Mouse (Mus musculus) midbrain, embryonic 15.5 days (tissue): ENCODE data around the gene Dnmt1. TPM values are rescaled to one million over a fixed set of nuclear protein-coding genes. Genes with fewer than 3 reads are reported as not detected.
"Not testable (repeated sequence)": the region's sequence is repeated elsewhere in the genome, so short reads cannot be mapped to it uniquely, and the experiment has no call there.

Source experiments
- ATAC-seq: fragments of 200-750 bp; cut with Nextera tagmentation; replicated peaks from 2 replicates; pipeline ENCODE4 v1.8.0; 2017; ENCODE audit warnings: moderate TSS enrichment
- H3K27ac ChIP-seq: fragments of 300-500 bp; sonication (generic); 2 replicates; pipeline ENCODE4 v1.5.1; 2015; ENCODE audit warnings: mild to moderate bottlenecking, inconsistent platforms
- H3K27me3 ChIP-seq: fragments of 300-500 bp; sonication (generic); replicated peaks from 2 replicates; pipeline ENCODE4 v1.6.1; 2015; ENCODE audit warnings: inconsistent platforms
- H3K36me3 ChIP-seq: fragments of 300-500 bp; sonication (generic); replicated peaks from 2 replicates; pipeline ENCODE4 v1.6.1; 2015; ENCODE audit warnings: inconsistent platforms
- H3K4me1 ChIP-seq: fragments of 300-500 bp; sonication (generic); 2 replicates; pipeline ENCODE4 v1.6.1; 2015; ENCODE audit warnings: inconsistent platforms
- H3K4me2 ChIP-seq: fragments of 300-500 bp; sonication (generic); 2 replicates; pipeline ENCODE4 v1.6.1; 2015; ENCODE audit warnings: inconsistent platforms, mild to moderate bottlenecking, moderate library complexity
- H3K4me3 ChIP-seq: fragments of 300-500 bp; sonication (generic); 2 replicates; pipeline ENCODE4 v1.5.1; 2015; ENCODE audit warnings: mild to moderate bottlenecking, inconsistent platforms
- H3K9ac ChIP-seq: fragments of 300-500 bp; sonication (generic); 2 replicates; pipeline ENCODE4 v1.6.1; 2015; ENCODE audit warnings: mild to moderate bottlenecking, inconsistent platforms
- H3K9me3 ChIP-seq: fragments of 300-500 bp; sonication (generic); 2 replicates; pipeline ENCODE4 v1.6.1; 2016; ENCODE audit warnings: inconsistent platforms
- WGBS: fragments of 180-500 bp; shearing (Covaris S2); methylation state at CpG from one replicate; pipeline ENCODE4 v1.1.7; 2015; ENCODE audit warnings: mixed read lengths; 5-methylcytosine and 5-hydroxymethylcytosine counted together
- polyA plus RNA-seq: library from polyadenylated mRNA; unstranded; fragments of >200 nt; fragmentation: Nextera tagmentation; extraction: Ambion mirVana; gene quantifications from 2 replicates; pipeline ENCODE4 v1.2.1, GENCODE M21; 2015

The Dnmt1 gene
- polyA plus RNA-seq, result 73.4 and 78.1 TPM in 2 replicates

DNA sequence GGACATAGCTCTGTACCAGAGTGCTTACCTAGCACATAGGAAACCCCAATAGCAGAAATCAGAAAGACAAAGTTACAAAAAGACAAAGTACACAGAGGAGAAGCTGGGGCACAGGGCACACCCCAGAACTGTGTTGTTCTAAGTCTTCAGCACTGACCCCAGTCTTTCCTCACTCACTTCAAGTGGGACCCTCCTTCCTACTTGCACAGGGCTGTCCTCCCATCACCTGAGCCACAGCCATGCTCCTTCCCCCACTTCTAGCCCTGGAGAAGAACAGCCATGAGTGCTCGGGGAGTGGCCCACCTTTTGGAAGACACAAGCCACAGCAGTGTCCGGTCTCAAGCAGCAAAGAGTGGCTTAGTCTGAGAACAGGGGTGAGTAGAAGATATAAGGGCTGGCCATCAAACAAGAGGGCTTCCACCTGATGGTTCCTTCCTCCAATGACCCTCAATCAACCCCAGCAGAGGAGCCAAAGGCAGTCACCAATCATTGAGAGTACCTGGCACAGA lies at the start of gene Dnmt1:
TSS of gene Dnmt1 (minus strand) at position 459 of the 509 bp plus-strand sequence.
- H3K27me3 ChIP-seq, result no peaks in the 10 kb centered on the region
- H3K4me2 ChIP-seq, result no peak within 1 kb of the TSS
- WGBS, result 83% methylated on average over 2 of the region's 2 CpGs
- ATAC-seq, result no peak
- H3K4me3 ChIP-seq, result no peak within 1 kb of the TSS
- no peak within 1 kb of the TSS for H3K27ac ChIP-seq
- H3K9me3 ChIP-seq, result no peaks in the 10 kb centered on the region
- no peaks in the 10 kb centered on the region for H3K4me1 ChIP-seq
- H3K36me3 ChIP-seq, result no peaks in the 10 kb centered on the region
- H3K9ac ChIP-seq, result no peak within 1 kb of the TSS

DNA sequence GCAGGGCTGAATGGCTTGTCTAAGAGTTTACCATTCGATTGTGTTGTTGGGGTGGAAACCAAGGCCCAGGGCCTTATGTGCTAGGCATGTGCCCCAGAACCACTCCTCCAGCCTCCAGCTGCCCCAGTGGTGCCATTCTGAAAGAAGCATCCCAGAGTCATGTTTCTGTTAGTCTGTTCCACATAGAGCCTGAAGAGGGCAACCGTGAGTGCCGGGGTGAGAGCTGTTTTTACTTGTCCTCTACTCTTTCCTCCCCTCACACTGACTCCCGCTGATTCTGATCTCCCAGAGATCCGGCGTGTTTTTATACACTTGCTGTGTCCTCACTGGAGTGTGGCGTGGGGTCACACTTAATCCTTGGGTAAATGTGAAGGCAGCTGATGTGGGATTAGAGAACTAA lies 48.3 kb upstream of the Dnmt1 start:
- no peak overlapping the region for H3K9ac ChIP-seq
- H3K4me3 ChIP-seq, result no peak overlapping the region
- no peak overlapping the region for H3K27ac ChIP-seq
- peaks cover 11% of the 10 kb centered on the region for H3K4me1 ChIP-seq
- H3K4me2 ChIP-seq, result no peak overlapping the region
- peaks cover 35% of the 10 kb centered on the region for H3K36me3 ChIP-seq
- H3K27me3 ChIP-seq, result no peaks in the 10 kb centered on the region; the same call in 1 of the 2 replicates
- ATAC-seq, result no peak
- H3K9me3 ChIP-seq, result no peaks in the 10 kb centered on the region
- WGBS, result 75% methylated on average over 7 of the region's 7 CpGs

DNA sequence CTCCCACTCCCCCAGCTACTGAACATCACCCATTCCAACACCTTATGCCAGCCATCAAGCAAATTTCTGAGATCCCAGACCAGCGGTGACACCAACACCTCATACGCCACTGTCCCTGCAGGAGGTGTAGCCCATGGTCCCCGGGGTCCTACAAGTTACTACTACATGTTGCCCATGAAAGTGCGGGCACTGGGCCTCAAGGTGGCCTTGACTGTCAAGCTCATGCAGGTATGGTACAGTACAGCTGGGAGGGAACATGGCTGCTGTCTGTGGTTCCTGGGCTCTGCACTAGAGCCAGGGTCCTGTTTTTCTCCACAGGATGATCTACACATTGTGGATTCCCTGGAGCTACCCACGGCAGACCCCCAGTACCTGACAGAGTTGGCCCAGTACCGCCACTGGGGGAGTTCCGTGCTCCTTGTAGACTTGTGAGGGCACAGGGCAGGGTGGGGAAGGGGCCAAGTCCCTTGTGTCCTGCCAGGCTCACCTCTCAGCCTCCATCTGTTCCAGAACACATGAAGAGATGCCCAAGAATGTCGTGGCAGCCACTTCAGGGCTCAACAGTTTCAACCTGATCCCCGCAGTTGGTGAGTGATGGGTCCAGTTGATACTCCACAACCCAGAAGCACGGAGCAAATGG lies 47.7 kb upstream of the Dnmt1 start:
- no peak overlapping the region for H3K4me2 ChIP-seq
- no peak overlapping the region for H3K4me3 ChIP-seq
- no peak overlapping the region for H3K9ac ChIP-seq
- H3K4me1 ChIP-seq, result peaks cover 11% of the 10 kb centered on the region
- peaks cover 35% of the 10 kb centered on the region for H3K36me3 ChIP-seq
- H3K27me3 ChIP-seq, result no peaks in the 10 kb centered on the region; the same call in 1 of the 2 replicates
- 93% methylated on average over 10 of the region's 10 CpGs for WGBS
- H3K9me3 ChIP-seq, result no peaks in the 10 kb centered on the region
- H3K27ac ChIP-seq, result no peak overlapping the region
- no peak for ATAC-seq

DNA sequence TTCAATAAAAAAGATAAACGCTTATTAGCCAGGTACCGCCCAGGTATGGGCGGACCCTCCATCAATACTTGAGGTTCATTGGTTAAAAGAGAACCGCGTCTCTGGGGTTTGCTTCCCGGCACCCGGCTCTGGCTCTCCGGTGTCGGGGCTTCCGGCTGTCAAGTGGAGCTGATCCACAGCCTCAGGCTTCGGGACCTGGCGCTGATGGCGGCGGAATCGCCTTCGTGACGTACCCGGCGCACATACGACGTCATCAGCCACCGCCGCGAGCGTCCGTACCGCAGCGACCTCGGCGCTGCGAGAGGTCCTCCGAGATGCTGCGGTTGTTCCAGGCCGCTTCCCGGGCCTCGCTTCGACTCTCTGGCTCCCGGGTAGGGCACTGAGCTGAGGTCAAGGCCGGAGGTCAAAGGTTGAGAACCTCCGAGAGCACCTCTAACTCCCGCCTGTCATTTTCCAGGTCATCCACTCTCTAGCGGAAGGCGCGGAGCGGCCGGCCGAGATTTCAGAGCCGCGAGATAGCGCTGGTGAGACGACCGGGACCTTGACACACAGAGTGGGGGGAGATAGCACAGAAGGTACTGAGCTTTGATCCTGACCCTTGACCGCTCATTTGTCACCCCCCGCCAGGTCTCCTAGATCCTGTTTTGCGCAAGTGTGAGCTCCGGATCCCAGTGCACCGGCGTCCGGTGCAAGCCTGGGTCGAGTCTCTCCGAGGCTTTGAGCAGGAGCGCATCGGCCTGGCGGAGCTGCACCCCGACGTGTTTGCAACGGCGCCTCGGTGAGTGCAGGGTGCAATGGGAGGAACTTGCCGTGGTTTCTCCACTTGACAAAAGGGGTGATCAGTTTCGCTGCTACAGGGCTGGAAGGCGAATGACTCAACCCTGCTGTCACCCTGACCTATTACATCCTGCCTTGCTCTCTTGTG lies 43.2 kb upstream of the Dnmt1 start, which contains the start of gene Mrpl4:
TSS of gene Mrpl4 (plus strand) at position 112 of the 925 bp plus-strand sequence.
- H3K4me2 ChIP-seq, result peak within 1 kb of the TSS; percentile 70
- WGBS, result under 1% methylated on average over 72 of the region's 72 CpGs
- H3K4me3 ChIP-seq, result peak within 1 kb of the TSS; percentile 63
- peak; percentile 91 for ATAC-seq
- no peaks in the 10 kb centered on the region for H3K9me3 ChIP-seq
- H3K27me3 ChIP-seq, result no peaks in the 10 kb centered on the region
- H3K27ac ChIP-seq, result peak within 1 kb of the TSS; percentile 77
- H3K4me1 ChIP-seq, result peaks cover 14% of the 10 kb centered on the region
- peak within 1 kb of the TSS; percentile 61 for H3K9ac ChIP-seq
- H3K36me3 ChIP-seq, result peaks cover 24% of the 10 kb centered on the region; the same call in 1 of the 2 replicates

DNA sequence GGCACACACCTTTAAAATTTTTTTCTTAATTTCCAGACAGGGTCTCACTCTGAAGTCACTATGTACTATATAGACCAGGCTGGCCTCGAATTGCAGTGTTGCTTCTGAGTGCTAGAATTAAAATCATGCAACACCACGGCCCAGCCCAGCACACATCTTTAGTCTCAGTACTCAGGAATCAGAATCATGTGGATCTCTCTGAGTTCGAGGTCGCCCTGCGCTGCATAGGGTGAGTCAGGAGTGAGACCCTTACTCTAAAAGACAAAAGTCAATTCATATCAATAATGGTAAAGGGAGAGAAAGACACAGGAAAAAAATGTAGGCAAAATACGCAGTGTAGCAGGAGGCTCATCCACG lies 42.6 kb upstream of the Dnmt1 start:
- peaks cover 17% of the 10 kb centered on the region; the same call in 1 of the 2 replicates for H3K36me3 ChIP-seq
- 11% methylated on average over 7 of the region's 7 CpGs for WGBS

DNA sequence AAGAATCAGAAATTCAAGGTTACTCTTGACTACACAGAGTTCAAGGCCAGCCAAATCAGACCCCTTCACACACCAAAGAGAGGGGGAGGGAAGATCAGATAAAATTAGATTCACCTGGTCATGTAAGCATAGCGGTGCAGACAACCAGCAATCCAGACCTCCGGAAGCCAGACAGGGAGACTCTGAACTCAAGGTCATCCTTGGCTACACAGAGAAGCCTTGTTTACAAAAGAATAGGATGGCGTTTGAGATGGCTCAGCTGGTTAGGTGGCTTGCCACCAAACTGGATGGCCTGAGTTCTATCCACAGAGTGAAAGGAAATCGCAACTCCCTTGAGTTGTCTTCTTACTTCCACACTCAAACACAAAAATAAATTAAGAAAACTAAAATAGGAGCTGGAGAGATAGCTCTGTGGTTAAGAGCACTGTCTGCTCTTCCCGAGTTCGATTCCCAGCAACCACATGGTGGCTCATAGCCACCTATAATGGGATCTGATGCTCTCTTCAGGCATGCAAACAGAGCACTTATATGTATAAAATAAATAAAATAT lies 42.0 kb upstream of the Dnmt1 start:
- H3K4me1 ChIP-seq, result peaks cover 14% of the 10 kb centered on the region
- no peak overlapping the region for H3K27ac ChIP-seq
- H3K9ac ChIP-seq, result no peak overlapping the region
- H3K9me3 ChIP-seq, result no peaks in the 10 kb centered on the region
- no peaks in the 10 kb centered on the region for H3K27me3 ChIP-seq
- no peak overlapping the region; the same call in 1 of the 2 replicates for H3K4me2 ChIP-seq
- WGBS, result 80% methylated on average over 6 of the region's 6 CpGs
- peaks cover 13% of the 10 kb centered on the region; the same call in 1 of the 2 replicates for H3K36me3 ChIP-seq
- ATAC-seq, result no peak
- H3K4me3 ChIP-seq, result peak overlapping the region; percentile 63; the same call in 1 of the 2 replicates

More for the DNA sequence above, 42.6 kb upstream of the Dnmt1 start:
- peak overlapping the region; percentile 61 for H3K9ac ChIP-seq
- peaks cover 14% of the 10 kb centered on the region for H3K4me1 ChIP-seq
- peak overlapping the region; percentile 70 for H3K4me2 ChIP-seq
- H3K4me3 ChIP-seq, result peak overlapping the region; percentile 63
- peak overlapping the region; percentile 77 for H3K27ac ChIP-seq
- peak; percentile 63 for ATAC-seq
- H3K27me3 ChIP-seq, result no peaks in the 10 kb centered on the region
- no peaks in the 10 kb centered on the region for H3K9me3 ChIP-seq

DNA sequence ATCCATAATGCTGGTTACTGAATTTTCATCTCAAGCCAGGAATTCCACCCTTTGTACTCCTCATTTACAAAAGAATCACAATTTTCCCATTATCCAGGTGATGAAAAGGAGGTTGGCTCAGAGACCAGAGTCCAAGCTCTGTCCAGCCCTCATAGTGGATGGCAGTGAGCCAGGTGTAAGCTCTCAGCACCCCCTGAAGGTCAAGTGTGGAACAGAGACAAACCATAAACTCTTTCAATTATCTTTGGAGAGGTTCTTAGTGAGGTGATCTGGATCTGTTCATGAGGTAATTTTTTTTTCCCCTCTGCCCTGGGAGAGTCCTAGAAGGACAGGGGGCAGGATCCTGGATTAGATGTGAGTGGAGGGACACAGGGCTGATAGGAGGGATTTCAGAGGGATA lies 41.1 kb upstream of the Dnmt1 start:
- Histone ChIP-seq H3K27me3 (no peaks in the 10 kb centered on the region), H3K27ac (no peak overlapping the region), H3K4me1 (peaks cover 14% of the 10 kb centered on the region), H3K4me2 (no peak overlapping the region), H3K4me3 (no peak overlapping the region), H3K9ac (no peak overlapping the region), H3K9me3 (no peaks in the 10 kb centered on the region), H3K36me3 (peaks cover 7% of the 10 kb centered on the region; the same call in 1 of the 2 replicates)
- no peak for ATAC-seq

DNA sequence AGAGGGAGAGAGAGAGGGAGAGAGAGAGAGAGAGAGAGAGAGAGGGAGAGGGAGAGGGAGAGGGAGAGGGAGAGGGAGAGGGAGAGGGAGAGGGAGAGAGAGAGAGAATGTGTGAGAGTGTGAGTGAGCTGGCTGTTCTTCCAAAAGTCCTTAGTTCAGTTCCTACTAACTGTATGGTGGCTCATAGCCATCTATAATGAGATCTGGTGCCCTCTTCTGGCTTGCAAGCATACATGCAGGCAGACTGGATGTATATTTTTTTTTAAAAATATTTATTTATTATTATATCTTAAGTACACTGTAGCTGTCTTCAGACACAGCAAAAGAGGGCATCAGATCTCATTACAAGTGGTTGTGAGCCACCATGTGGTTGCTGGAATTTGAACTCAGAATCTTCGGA lies 38.6 kb upstream of the Dnmt1 start:
- H3K4me3 ChIP-seq, H3K27ac ChIP-seq, H3K36me3 ChIP-seq, H3K27me3 ChIP-seq, ATAC-seq, H3K4me1 ChIP-seq, H3K9ac ChIP-seq, H3K9me3 ChIP-seq, H3K4me2 ChIP-seq: not testable (repeated sequence)
- 85% methylated on average over 1 of the region's 1 CpGs for WGBS

DNA sequence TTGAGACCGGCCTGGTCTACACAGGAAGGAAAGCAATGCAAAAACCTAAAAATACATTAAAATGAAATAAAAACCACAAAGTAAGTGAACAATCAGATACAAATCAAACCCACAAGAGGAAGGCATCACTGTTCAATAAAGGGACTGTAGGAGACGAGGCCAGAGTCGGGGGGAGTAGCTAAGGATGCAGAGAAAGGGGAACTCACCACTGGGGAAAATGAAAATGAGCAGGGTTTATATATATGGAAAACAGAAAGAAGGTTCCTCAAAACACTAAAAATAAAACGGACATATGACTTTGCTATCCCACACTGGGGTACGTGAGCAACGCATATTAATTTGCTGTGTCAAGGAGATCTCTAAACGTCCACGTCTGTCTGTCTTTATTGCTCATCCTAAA lies 37.4 kb upstream of the Dnmt1 start:
- H3K27ac ChIP-seq, result no peak overlapping the region
- WGBS, result 88% methylated on average over 8 of the region's 8 CpGs
- no peaks in the 10 kb centered on the region for H3K27me3 ChIP-seq
- H3K36me3 ChIP-seq, result no peaks in the 10 kb centered on the region
- no peak overlapping the region for H3K4me2 ChIP-seq
- H3K9me3 ChIP-seq, result no peaks in the 10 kb centered on the region
- H3K9ac ChIP-seq, result no peak overlapping the region
- ATAC-seq, result no peak
- H3K4me1 ChIP-seq, result no peaks in the 10 kb centered on the region
- no peak overlapping the region for H3K4me3 ChIP-seq

DNA sequence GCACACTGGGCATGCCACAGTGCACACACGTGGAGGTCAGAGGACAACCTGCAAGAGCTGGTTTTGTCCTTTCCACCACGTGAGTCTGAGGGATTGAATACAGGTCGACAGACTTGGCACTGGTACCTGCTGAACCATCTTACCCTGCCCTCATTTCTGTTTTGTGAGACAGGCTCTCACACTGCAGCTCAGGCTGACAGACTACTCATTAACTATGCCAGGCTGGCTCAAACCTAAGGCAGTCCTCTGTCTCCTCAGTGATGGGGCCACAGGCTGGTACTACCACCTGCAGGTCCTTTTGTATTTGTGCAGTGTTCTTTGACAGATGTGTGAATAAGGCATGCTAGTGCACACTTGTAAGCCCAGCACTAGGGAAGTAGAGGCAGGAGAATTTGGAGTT lies 35.4 kb upstream of the Dnmt1 start:
- Histone ChIP-seq H3K4me3 (no peak overlapping the region), H3K27ac (no peak overlapping the region), H3K4me1 (peaks cover 3% of the 10 kb centered on the region), H3K27me3 (no peaks in the 10 kb centered on the region), H3K9me3 (no peaks in the 10 kb centered on the region), H3K36me3 (no peaks in the 10 kb centered on the region), H3K9ac (no peak overlapping the region), H3K4me2 (no peak overlapping the region)
- WGBS, result 77% methylated on average over 3 of the region's 3 CpGs
- no peak for ATAC-seq

DNA sequence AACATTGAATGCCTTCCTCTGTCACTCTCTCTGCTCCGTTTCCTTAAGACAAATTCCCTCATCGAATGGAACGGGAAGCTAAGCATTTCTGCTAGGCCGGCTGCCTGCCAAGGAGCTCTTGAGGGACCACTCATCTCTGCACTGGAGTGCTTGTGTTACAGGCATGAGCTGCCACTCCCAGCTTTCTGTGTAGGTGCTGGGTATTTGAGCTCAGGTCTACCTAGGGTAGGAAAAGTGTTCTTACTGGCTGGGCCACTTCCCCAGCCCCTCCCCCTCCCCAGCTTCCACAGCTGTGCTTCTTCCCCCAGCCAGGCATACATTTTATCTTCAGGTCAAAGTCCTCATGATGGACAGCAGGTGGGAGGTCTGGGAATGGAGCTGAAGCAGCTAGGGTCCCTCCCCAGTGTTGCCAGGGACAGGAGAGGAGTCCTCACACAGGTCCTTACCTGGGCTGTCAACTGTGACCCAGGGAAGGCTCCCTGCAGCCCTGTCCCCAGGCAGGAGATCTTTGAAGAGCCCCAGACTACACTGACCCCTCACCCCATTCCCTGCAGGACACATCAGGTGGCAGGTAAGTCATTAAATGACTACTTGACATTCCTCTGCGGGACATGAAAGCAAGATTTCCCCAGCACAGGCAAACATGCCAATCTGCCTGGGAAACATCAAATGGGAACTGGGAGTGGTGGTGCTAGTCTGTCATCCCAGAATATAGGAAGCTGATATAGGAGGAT lies 33.6 kb upstream of the Dnmt1 start:
- no peaks in the 10 kb centered on the region for H3K27me3 ChIP-seq
- no peak overlapping the region for H3K27ac ChIP-seq
- 57% methylated on average over 5 of the region's 5 CpGs for WGBS
- no peaks in the 10 kb centered on the region for H3K9me3 ChIP-seq
- peaks cover 3% of the 10 kb centered on the region for H3K4me1 ChIP-seq
- ATAC-seq, result no peak
- no peak overlapping the region for H3K4me3 ChIP-seq
- no peaks in the 10 kb centered on the region for H3K36me3 ChIP-seq
- H3K9ac ChIP-seq, result no peak overlapping the region
- H3K4me2 ChIP-seq, result no peak overlapping the region
